23 mouse cellular contexts compared by ENCODE assay signal in genomic region chr5:8634489-8634975, GRCm38 (mm10). TPM values are rescaled to one million over a fixed set of nuclear protein-coding genes. Genes with fewer than 3 reads are reported as not detected.
"Had no signal": no experiment of that assay in that cellular context is flagged by ENCODE, and none has a peak within 500 bp of the region (broad histone marks: within the 10 kb centered on the region; RNA-seq: fewer than 3 reads in every experiment).

No protein-coding gene starts in this region.

- DNase-seq: kidney, postnatal 14 days; kidney, postnatal 4 days; layer of hippocampus, adult 9-11 months; liver; lung, adult 18-20 months; lung, postnatal 10 days; lung, postnatal 36 days; right cerebral cortex, postnatal 25 days; spleen, adult 18-20 months; thymus, postnatal 25 days had no signal

- H3K4me1 ChIP-seq: limb, embryonic 10.5 days; limb, embryonic 13.5 days; liver, embryonic 12.5 days; liver, embryonic 15.5 days; lung, embryonic 15.5 days; megakaryocyte, embryonic 14.5 days; midbrain, embryonic 10.5 days; midbrain, embryonic 13.5 days; neural tube, embryonic 13.5 days; stomach, embryonic 15.5 days had no signal

- H3K27ac ChIP-seq: layer of hippocampus, adult 2 months; limb, embryonic 10.5 days; limb, embryonic 13.5 days; liver, embryonic 12.5 days; liver, embryonic 15.5 days; lung, embryonic 15.5 days; midbrain, embryonic 10.5 days; midbrain, embryonic 13.5 days; neural tube, embryonic 13.5 days; stomach, embryonic 15.5 days had no signal

- ATAC-seq: liver, embryonic 12.5 days; midbrain, embryonic 13.5 days; midbrain, embryonic 16.5 days had no signal

- H3K9me3 ChIP-seq: limb, embryonic 10.5 days; limb, embryonic 13.5 days; liver, embryonic 12.5 days; liver, embryonic 15.5 days; lung, embryonic 15.5 days; megakaryocyte, embryonic 14.5 days; midbrain, embryonic 10.5 days; midbrain, embryonic 13.5 days; neural tube, embryonic 13.5 days; stomach, embryonic 15.5 days had no signal

- H3K4me2 ChIP-seq: limb, embryonic 13.5 days; liver, embryonic 12.5 days; liver, embryonic 15.5 days; lung, embryonic 15.5 days; midbrain, embryonic 13.5 days; neural tube, embryonic 13.5 days; stomach, embryonic 15.5 days had no signal

- H3K4me3 ChIP-seq: layer of hippocampus, adult 2 months; limb, embryonic 10.5 days; limb, embryonic 13.5 days; liver, embryonic 12.5 days; liver, embryonic 15.5 days; lung, embryonic 15.5 days; megakaryocyte, embryonic 14.5 days; midbrain, embryonic 10.5 days; midbrain, embryonic 13.5 days; myocyte; neural tube, embryonic 13.5 days; stomach, embryonic 15.5 days had no signal

- H3K36me3 ChIP-seq: limb, embryonic 10.5 days; limb, embryonic 13.5 days; liver, embryonic 12.5 days; liver, embryonic 15.5 days; lung, embryonic 15.5 days; midbrain, embryonic 10.5 days; midbrain, embryonic 13.5 days; neural tube, embryonic 13.5 days; stomach, embryonic 15.5 days had no signal

- H3K27me3 ChIP-seq: limb, embryonic 13.5 days; liver, embryonic 12.5 days; liver, embryonic 15.5 days; lung, embryonic 15.5 days; megakaryocyte, embryonic 14.5 days; midbrain, embryonic 13.5 days; neural tube, embryonic 13.5 days; stomach, embryonic 15.5 days had no signal

- H3K9ac ChIP-seq: limb, embryonic 13.5 days; liver, embryonic 12.5 days; liver, embryonic 15.5 days; lung, embryonic 15.5 days; midbrain, embryonic 13.5 days; neural tube, embryonic 13.5 days; stomach, embryonic 15.5 days had no signal

RNA-seq across cellular contexts. Expression of gene Rundc3b, which starts 11.8 kb away (rescaled TPM):
- polyA plus RNA-seq: myocyte had no signal
